ENCODE assay signal across 9 mouse cellular contexts in the genomic region with DNA sequence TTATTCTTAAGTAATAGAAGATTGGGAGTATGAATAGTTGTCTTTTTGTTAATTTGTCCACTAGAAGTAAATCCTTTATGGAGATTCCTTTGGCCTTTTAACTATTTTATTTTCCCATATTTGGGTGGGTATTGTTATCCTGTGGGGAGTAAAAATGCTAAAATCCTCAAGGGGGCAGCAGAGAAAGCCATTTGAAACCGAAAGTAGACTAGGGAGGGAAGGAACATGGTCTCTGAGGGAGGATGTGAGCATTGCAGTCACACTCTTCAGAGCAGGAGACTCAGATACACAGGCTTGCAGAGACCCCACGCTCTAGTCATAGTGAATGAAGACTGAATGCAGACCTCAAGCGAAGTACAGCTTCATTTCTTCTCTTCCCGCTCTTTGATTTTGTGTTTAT. TPM values are rescaled to one million over a fixed set of nuclear protein-coding genes. Genes with fewer than 3 reads are reported as not detected.
DNase-seq lines count a peak whose midpoint lies in the region; ATAC-seq and TF ChIP-seq lines count a peak whose summit lies in the region.
"Had no signal": no experiment of that assay in that cellular context is flagged by ENCODE, and none has a peak within 500 bp of the region (broad histone marks: within the 10 kb centered on the region; RNA-seq: fewer than 3 reads in every experiment).

No protein-coding gene starts in this region.

- no peaks in the 10 kb centered on the region for H3K4me1 ChIP-seq in kidney, embryonic 15.5 days
- no peaks in the 10 kb centered on the region for H3K4me1 ChIP-seq in liver, postnatal 0 days (ENCODE audit: insufficient read depth)
- H3K4me1 ChIP-seq: heart, embryonic 13.5 days had no signal

- peak; percentile 98 for ATAC-seq in frontal cortex, adult (ENCODE audit: low TSS enrichment)
- peak; percentile 64; the same call in 1 of the 2 replicates for ATAC-seq in kidney, embryonic 15.5 days (replicated peaks; ENCODE audit: low FRiP score)
- ATAC-seq in liver, postnatal 0 days: peak; percentile 68

- H3K4me3 ChIP-seq in kidney, embryonic 15.5 days (replicated peaks): no peak overlapping the region
- H3K4me3 ChIP-seq in liver, postnatal 0 days (ENCODE audit: low read depth, low read length): no peak overlapping the region
- H3K4me3 ChIP-seq: heart, embryonic 13.5 days had no signal

- TF ChIP-seq CTCF in liver, postnatal 0 days (IDR thresholded peaks at IDR 0.05; ENCODE audit: low read depth): peak; percentile 77

- peak; percentile 24 for DNase-seq in urinary bladder, postnatal 14 days (ENCODE audit: low spot score)
- DNase-seq in urinary bladder, postnatal 4 days (ENCODE audit: low spot score in 2 of 2): no peak
- DNase-seq in adrenal gland, postnatal 14 days: peak; percentile 62
- DNase-seq in liver, postnatal 0 days: peak; percentile 34
- peak; percentile 80 for DNase-seq in retina, embryonic 14.5 days (ENCODE audit: low spot score)
- no peak for DNase-seq in gastrocnemius, postnatal 4 days (ENCODE audit: low spot score in 2 of 2)

- no peak overlapping the region for H3K9ac ChIP-seq in kidney, embryonic 15.5 days
- H3K9ac ChIP-seq in liver, postnatal 0 days (replicated peaks): no peak overlapping the region
- H3K9ac ChIP-seq: heart, embryonic 13.5 days had no signal

- H3K36me3 ChIP-seq in kidney, embryonic 15.5 days: peaks cover 60% of the 10 kb centered on the region
- H3K36me3 ChIP-seq in liver, postnatal 0 days (replicated peaks; ENCODE audit: insufficient read depth, low read length): peaks cover 26% of the 10 kb centered on the region

- no peaks in the 10 kb centered on the region for H3K9me3 ChIP-seq in kidney, embryonic 15.5 days (replicated peaks)
- no peaks in the 10 kb centered on the region for H3K9me3 ChIP-seq in liver, postnatal 0 days (ENCODE audit: low read length)
- H3K9me3 ChIP-seq: heart, embryonic 13.5 days had no signal

- H3K4me2 ChIP-seq in kidney, embryonic 15.5 days: no peak overlapping the region
- H3K4me2 ChIP-seq in liver, postnatal 0 days (ENCODE audit: low read depth, low read length): no peak overlapping the region
- H3K4me2 ChIP-seq: heart, embryonic 13.5 days had no signal

- WGBS in kidney, embryonic 15.5 days: 64% methylated on average over 4 of the region's 4 CpGs
- WGBS in liver, postnatal 0 days (ENCODE audit: insufficient replicate concordance): 47% methylated on average over 4 of the region's 4 CpGs

- no peak for TF ChIP-seq EP300 in liver, postnatal 0 days (IDR thresholded peaks at IDR 0.05; ENCODE audit: low read depth)

- no peak overlapping the region for H3K27ac ChIP-seq in kidney, embryonic 15.5 days
- H3K27ac ChIP-seq in liver, postnatal 0 days (ENCODE audit: low read depth): no peak overlapping the region
- H3K27ac ChIP-seq: heart, embryonic 13.5 days had no signal

- H3K27me3 ChIP-seq in kidney, embryonic 15.5 days: no peaks in the 10 kb centered on the region
- H3K27me3 ChIP-seq in liver, postnatal 0 days (ENCODE audit: insufficient read depth, low read length): no peaks in the 10 kb centered on the region
- H3K27me3 ChIP-seq: heart, embryonic 13.5 days had no signal

RNA-seq across cellular contexts. Expression of a gene that starts 19.3 kb away (rescaled TPM):
- total RNA-seq in adrenal gland, postnatal 14 days (2021): 2.8 and 3.2 TPM in 2 replicates
- polyA plus RNA-seq in kidney, embryonic 15.5 days (2015; fragmentation: Nextera tagmentation; extraction: Ambion mirVana): 9.2 and 10.8 TPM in 2 replicates
- polyA plus RNA-seq in liver, postnatal 0 days (2015; fragmentation: Nextera tagmentation; extraction: Ambion mirVana): 1.1 and 1.5 TPM in 2 replicates
- 1 to 10 TPM; 6.3 to 8.0 TPM for total RNA-seq in gastrocnemius, postnatal 4 days (2021)

RNA-seq across cellular contexts. Expression of a gene that starts 19.4 kb away (rescaled TPM):
- total RNA-seq in adrenal gland, postnatal 14 days (2021): 23.5 and 25.3 TPM in 2 replicates
- 64.6 and 66.3 TPM in 2 replicates for polyA plus RNA-seq in kidney, embryonic 15.5 days (2015; fragmentation: Nextera tagmentation; extraction: Ambion mirVana)
- polyA plus RNA-seq in liver, postnatal 0 days (2015; fragmentation: Nextera tagmentation; extraction: Ambion mirVana): 19.3 and 20.5 TPM in 2 replicates
- total RNA-seq in gastrocnemius, postnatal 4 days (2021): 10 to 100 TPM; 26.5 to 27.6 TPM

Comparison
In these comparisons a context has a peak if more than half of its experiments do, and no peak if none do; other contexts are left out.
1. DNase-seq: peak in urinary bladder, postnatal 14 days (single experiment), adrenal gland, postnatal 14 days (single experiment), liver, postnatal 0 days (single experiment) and retina, embryonic 14.5 days (single experiment); none in urinary bladder, postnatal 4 days (0 of 2) and gastrocnemius, postnatal 4 days (0 of 2).
2. Peak in every context shown above with its lines, with median percentiles within 50 percentile points of each other: ATAC-seq.